Mouse (Mus musculus) hindbrain, embryonic 16.5 days (tissue): Measurements from ENCODE around the gene Psmc2. TPM values are rescaled to one million over a fixed set of nuclear protein-coding genes. Genes with fewer than 3 reads are reported as not detected.

ENCODE experiments used
- ATAC-seq: fragments of 200-750 bp; cut with Nextera tagmentation; 2 replicates; pipeline ENCODE4 v1.8.0; 2017; ENCODE audit warnings: moderate TSS enrichment, moderate library complexity
- H3K27ac ChIP-seq: fragments of 300-500 bp; sonication (generic); 2 replicates; pipeline ENCODE4 v1.5.1; 2014; ENCODE audit warnings: low read depth, mild to moderate bottlenecking, control low read depth, low read length, moderate library complexity
- H3K27me3 ChIP-seq: fragments of 300-500 bp; sonication (generic); replicated peaks from 2 replicates; pipeline ENCODE4 v1.6.1; 2014; ENCODE audit warnings: low read length; ENCODE audit not compliant: control insufficient read depth, insufficient read depth
- H3K36me3 ChIP-seq: fragments of 300-500 bp; sonication (generic); 2 replicates; pipeline ENCODE4 v1.6.1; 2014; ENCODE audit warnings: mild to moderate bottlenecking, low read length, moderate library complexity, mixed read lengths; ENCODE audit not compliant: control insufficient read depth, insufficient read depth
- H3K4me1 ChIP-seq: fragments of 300-500 bp; sonication (generic); 2 replicates; pipeline ENCODE4 v1.6.1; 2014; ENCODE audit warnings: low read depth, low read length; ENCODE audit not compliant: control insufficient read depth, insufficient read depth
- H3K4me2 ChIP-seq: fragments of 300-500 bp; sonication (generic); 2 replicates; pipeline ENCODE4 v1.6.1; 2014; ENCODE audit warnings: mild to moderate bottlenecking, low read length, control low read depth, moderate library complexity
- H3K4me3 ChIP-seq: fragments of 300-500 bp; sonication (generic); 2 replicates; pipeline ENCODE4 v1.5.1; 2014; ENCODE audit warnings: mild to moderate bottlenecking, low read length, control low read depth, moderate library complexity
- H3K9ac ChIP-seq: fragments of 300-500 bp; sonication (generic); 2 replicates; pipeline ENCODE4 v1.6.1; 2014; ENCODE audit warnings: low read depth, mild to moderate bottlenecking, control low read depth, low read length, moderate library complexity
- H3K9me3 ChIP-seq: fragments of 300-500 bp; sonication (generic); 2 replicates; pipeline ENCODE4 v1.6.1; 2014; ENCODE audit warnings: mild to moderate bottlenecking, low read length, moderate library complexity; ENCODE audit not compliant: control insufficient read depth
- WGBS: fragments of 180-500 bp; shearing (Covaris S2); extraction: QIAGEN DNeasy Blood & Tissue Kit; methylation state at CpG from one replicate; pipeline ENCODE4 v1.1.7; 2014; 5-methylcytosine and 5-hydroxymethylcytosine counted together
- polyA plus RNA-seq: library from polyadenylated mRNA; unstranded; fragments of >200 nt; fragmentation: Nextera tagmentation; extraction: Ambion mirVana; gene quantifications from 2 replicates; pipeline ENCODE4 v1.2.1, GENCODE M21; 2015

Psmc2 gene
- polyA plus RNA-seq, 1 experiment from 2014 or later: 187 TPM

- H3K27me3 ChIP-seq: no peaks in the 10 kb centered on the region
- no peak overlapping the region for H3K27ac ChIP-seq
- H3K4me1 ChIP-seq: no peaks in the 10 kb centered on the region
- ATAC-seq: no peak
- H3K4me3 ChIP-seq: no peak overlapping the region
- H3K36me3 ChIP-seq: peaks cover 58% of the 10 kb centered on the region
- no peak overlapping the region for H3K9ac ChIP-seq
- H3K4me2 ChIP-seq: no peak overlapping the region
- 98% methylated on average over 6 of the region's 8 CpGs for WGBS
- H3K9me3 ChIP-seq: no peaks in the 10 kb centered on the region
These were observed 39.1 kb upstream of the Psmc2 start for GRCm38 (mm10) chr5:21745966-21746365.

- ATAC-seq: no peak
- H3K27me3 ChIP-seq: no peaks in the 10 kb centered on the region
- H3K4me2 ChIP-seq: no peak overlapping the region
- no peaks in the 10 kb centered on the region for H3K9me3 ChIP-seq
- no peak overlapping the region for H3K9ac ChIP-seq
- 89% methylated on average over 4 of the region's 4 CpGs for WGBS
- no peak overlapping the region for H3K27ac ChIP-seq
- H3K4me3 ChIP-seq: no peak overlapping the region
- H3K4me1 ChIP-seq: no peaks in the 10 kb centered on the region
- H3K36me3 ChIP-seq: peaks cover 52% of the 10 kb centered on the region
These were observed 16.6 kb upstream of the Psmc2 start for GRCm38 (mm10) chr5:21768506-21768905.

GRCm38 (mm10) chr5:21769841-21770240, 15.2 kb upstream of the Psmc2 start:
- Histone ChIP-seq H3K27me3 (no peaks in the 10 kb centered on the region), H3K27ac (no peak overlapping the region), H3K4me1 (no peaks in the 10 kb centered on the region), H3K9me3 (no peaks in the 10 kb centered on the region), H3K36me3 (peaks cover 52% of the 10 kb centered on the region), H3K4me3 (no peak overlapping the region), H3K9ac (no peak overlapping the region), H3K4me2 (no peak overlapping the region)
- ATAC-seq: no peak
- 95% methylated on average over 6 of the region's 6 CpGs for WGBS

- H3K4me3 ChIP-seq: no peak overlapping the region
- H3K36me3 ChIP-seq: peaks cover 46% of the 10 kb centered on the region
- no peak overlapping the region for H3K9ac ChIP-seq
- no peak for ATAC-seq
- H3K9me3 ChIP-seq: no peaks in the 10 kb centered on the region
- no peaks in the 10 kb centered on the region for H3K27me3 ChIP-seq
- H3K4me1 ChIP-seq: no peaks in the 10 kb centered on the region
- WGBS: 93% methylated on average over 6 of the region's 6 CpGs
- H3K27ac ChIP-seq: no peak overlapping the region
- H3K4me2 ChIP-seq: no peak overlapping the region
These were observed 8.6 kb upstream of the Psmc2 start for GRCm38 (mm10) chr5:21776491-21776890.

- WGBS: 1% methylated on average over 50 of the region's 51 CpGs
- H3K9me3 ChIP-seq: no peaks in the 10 kb centered on the region
- peak; percentile 87 for ATAC-seq
- no peaks in the 10 kb centered on the region for H3K27me3 ChIP-seq
- H3K27ac ChIP-seq: peak overlapping the region; percentile 81
- peaks cover 25% of the 10 kb centered on the region for H3K36me3 ChIP-seq
- peaks cover 28% of the 10 kb centered on the region for H3K4me1 ChIP-seq
- H3K4me3 ChIP-seq: peak overlapping the region; percentile 97
- peak overlapping the region; percentile 87 for H3K9ac ChIP-seq
- peak overlapping the region; percentile 91 for H3K4me2 ChIP-seq
These were observed 676 bp upstream of the Psmc2 start for GRCm38 (mm10) chr5:21784161-21785052.

GRCm38 (mm10) chr5:21785776-21786175, 693 bp downstream of the Psmc2 start:
- no peaks in the 10 kb centered on the region for H3K9me3 ChIP-seq
- peak overlapping the region; percentile 72; the same call in 1 of the 2 replicates for H3K4me2 ChIP-seq
- peaks cover 30% of the 10 kb centered on the region for H3K4me1 ChIP-seq
- no peak for ATAC-seq
- no peak overlapping the region for H3K4me3 ChIP-seq
- H3K27me3 ChIP-seq: no peaks in the 10 kb centered on the region
- no peak overlapping the region for H3K27ac ChIP-seq
- H3K36me3 ChIP-seq: peaks cover 13% of the 10 kb centered on the region
- WGBS: 79% methylated on average over 7 of the region's 7 CpGs
- H3K9ac ChIP-seq: no peak overlapping the region

DNA sequence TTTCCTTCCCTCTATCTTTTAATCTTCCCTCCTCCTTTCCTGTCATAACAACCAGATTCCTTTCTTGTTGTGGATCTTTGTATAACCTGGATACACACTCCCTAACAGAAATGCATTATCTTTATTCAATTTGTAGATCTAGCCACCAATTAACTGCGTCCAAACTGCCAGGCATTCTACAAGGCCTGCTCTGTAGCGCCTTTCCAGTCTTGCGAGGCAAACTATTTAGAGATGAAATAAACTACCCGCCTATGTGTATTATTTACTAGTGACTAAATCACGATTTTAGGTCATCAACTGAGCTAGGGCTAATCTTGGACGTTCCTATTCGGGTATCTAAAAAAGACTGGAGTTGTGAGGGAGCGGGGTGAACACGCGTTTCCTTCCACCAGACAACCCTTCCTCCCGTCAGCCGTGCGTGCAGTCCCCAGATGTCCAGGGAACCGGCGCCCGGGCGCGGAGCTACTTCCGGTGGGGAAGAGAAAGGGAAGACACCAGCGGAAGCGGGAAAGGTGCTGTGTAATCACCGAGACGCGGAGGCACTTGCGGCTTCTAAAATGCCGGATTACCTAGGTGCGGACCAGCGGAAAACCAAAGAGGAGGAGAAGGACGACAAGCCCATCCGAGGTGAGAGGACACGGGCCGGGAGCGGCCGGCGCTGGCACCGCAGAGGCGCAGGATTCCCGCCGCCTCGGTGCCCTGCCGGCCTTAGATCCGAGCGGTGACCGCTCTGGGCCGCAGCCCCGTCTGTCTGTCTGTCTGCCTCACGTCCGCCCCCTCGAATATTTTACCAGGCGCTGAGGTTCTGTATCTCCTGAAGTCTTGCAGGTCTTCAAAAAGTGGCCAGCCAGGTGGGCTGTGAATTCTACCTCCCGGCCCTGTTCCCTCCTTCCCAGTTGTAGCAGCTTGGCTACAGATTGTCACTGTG, 1.4 kb downstream of the Psmc2 start:
- peaks cover 30% of the 10 kb centered on the region for H3K4me1 ChIP-seq
- 1% methylated on average over 49 of the region's 51 CpGs for WGBS
- H3K4me3 ChIP-seq: peak overlapping the region; percentile 97
- no peaks in the 10 kb centered on the region for H3K27me3 ChIP-seq
- H3K9ac ChIP-seq: peak overlapping the region; percentile 88
- peak overlapping the region; percentile 83 for H3K27ac ChIP-seq
- H3K36me3 ChIP-seq: peaks cover 7% of the 10 kb centered on the region
- H3K9me3 ChIP-seq: no peaks in the 10 kb centered on the region
- H3K4me2 ChIP-seq: peak overlapping the region; percentile 72
- ATAC-seq: peak; percentile 86

DNA sequence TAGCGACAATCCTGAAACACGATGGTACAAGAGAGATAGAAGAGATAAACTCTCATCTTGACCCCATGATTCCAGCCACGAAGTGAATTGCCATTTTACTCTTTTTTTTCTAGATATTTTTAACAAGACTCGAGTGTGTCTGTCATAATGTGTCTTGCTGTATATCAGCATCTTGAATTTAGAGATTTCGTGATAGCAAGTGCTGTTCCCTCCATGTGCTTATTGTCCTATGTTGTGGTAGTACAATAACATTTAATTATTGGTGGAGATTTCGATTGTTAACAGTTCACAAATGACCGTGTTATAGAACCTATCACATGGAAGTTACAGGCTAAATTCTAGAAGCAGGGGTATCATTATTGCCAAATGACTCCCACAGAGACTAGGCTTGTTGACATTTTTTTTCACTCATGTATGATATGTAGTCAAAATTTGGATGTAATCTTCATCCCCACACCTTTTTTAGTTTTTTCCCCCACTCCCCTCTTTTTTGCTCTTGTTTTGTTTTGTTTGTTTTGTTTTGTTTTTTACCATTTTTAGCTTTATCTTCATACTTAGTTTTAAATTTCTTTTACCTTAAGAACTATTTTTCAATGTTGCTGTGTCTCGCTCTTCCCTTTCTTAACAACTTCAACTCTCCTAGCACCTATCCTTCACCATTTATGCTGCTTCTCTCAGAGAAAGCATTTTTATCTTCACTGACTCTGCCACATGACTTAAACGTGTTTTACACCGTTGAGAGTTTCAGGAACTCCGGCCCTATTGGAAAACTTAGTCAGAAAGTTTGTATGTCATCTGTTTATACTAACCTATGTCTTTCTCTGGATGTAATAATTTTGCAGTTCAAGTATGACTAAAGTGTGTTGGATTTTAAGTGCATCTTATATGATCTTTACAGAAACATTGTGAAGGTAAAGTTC, 2.4 kb downstream of the Psmc2 start:
- WGBS: 39% methylated on average over 11 of the region's 11 CpGs
- Histone ChIP-seq H3K4me2 (peak overlapping the region; percentile 72), H3K9ac (peak overlapping the region; percentile 88), H3K27me3 (no peaks in the 10 kb centered on the region), H3K4me1 (peaks cover 30% of the 10 kb centered on the region), H3K27ac (peak overlapping the region; percentile 83), H3K9me3 (no peaks in the 10 kb centered on the region), H3K4me3 (peak overlapping the region; percentile 97), H3K36me3 (peaks cover 9% of the 10 kb centered on the region)
- ATAC-seq: no peak
